ENCODE assay signal across 11 mouse cellular contexts in the genomic region with DNA sequence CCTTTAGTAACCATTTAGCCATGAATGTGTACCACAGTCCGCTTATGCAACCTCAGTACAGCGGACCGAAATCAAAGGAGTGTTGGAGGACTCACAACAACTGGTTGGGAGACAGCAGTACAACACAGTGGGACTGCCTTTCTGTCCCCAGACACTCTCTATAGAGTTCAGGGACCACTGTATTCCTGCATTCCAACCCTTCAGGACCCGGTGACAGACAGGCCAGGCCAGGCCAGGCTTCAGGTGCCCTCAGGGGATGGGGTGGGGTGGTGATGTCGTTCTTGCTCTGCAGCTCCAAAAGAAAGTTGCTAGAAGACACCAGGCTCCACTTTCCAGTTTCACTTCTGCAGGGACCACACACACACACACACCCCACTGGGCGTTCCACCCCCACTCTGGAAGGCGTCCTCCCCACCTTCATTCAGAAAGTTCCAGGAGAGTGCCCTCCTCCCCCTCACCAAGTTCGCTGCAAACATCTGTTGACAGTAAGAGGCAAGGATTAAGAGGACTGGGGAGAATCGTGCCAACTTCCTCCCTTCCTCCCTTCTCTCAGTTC. TPM values are rescaled to one million over a fixed set of nuclear protein-coding genes. Genes with fewer than 3 reads are reported as not detected.
DNase-seq lines count a peak whose midpoint lies in the region; ATAC-seq and TF ChIP-seq lines count a peak whose summit lies in the region.
"Had no signal": no experiment of that assay in that cellular context is flagged by ENCODE, and none has a peak within 500 bp of the region (broad histone marks: within the 10 kb centered on the region; RNA-seq: fewer than 3 reads in every experiment).

No protein-coding gene starts in this region.

- no peak overlapping the region for H3K9ac ChIP-seq in forebrain, embryonic 11.5 days (ENCODE audit: low read length)
- no peak overlapping the region for H3K9ac ChIP-seq in forebrain, embryonic 13.5 days
- H3K9ac ChIP-seq in liver, embryonic 14.5 days (replicated peaks): no peak overlapping the region
- no peak overlapping the region for H3K9ac ChIP-seq in liver, postnatal 0 days (replicated peaks)
- no peak overlapping the region for H3K9ac ChIP-seq in embryonic facial prominence, embryonic 12.5 days
- H3K9ac ChIP-seq: midbrain, embryonic 12.5 days had no signal

- no peaks in the 10 kb centered on the region for H3K27me3 ChIP-seq in forebrain, embryonic 11.5 days (ENCODE audit: control insufficient read depth, insufficient read depth, low read length)
- H3K27me3 ChIP-seq in forebrain, embryonic 13.5 days: no peaks in the 10 kb centered on the region
- no peaks in the 10 kb centered on the region for H3K27me3 ChIP-seq in liver, embryonic 14.5 days (ENCODE audit: control insufficient read depth, insufficient read depth, low read length)
- H3K27me3 ChIP-seq in liver, postnatal 0 days (ENCODE audit: insufficient read depth, low read length): no peaks in the 10 kb centered on the region
- H3K27me3 ChIP-seq in embryonic facial prominence, embryonic 12.5 days: no peaks in the 10 kb centered on the region
- H3K27me3 ChIP-seq: midbrain, embryonic 12.5 days had no signal

- no peak for DNase-seq in forebrain, embryonic 11.5 days (ENCODE audit: low spot score)
- no peak for DNase-seq in liver, embryonic 14.5 days (ENCODE audit: low read depth in 3 of 3, low spot score in 3 of 3)
- no peak for DNase-seq in liver, postnatal 0 days
- DNase-seq in cerebellum, adult 9-11 months: no peak
- no peak for DNase-seq in cerebellum, postnatal 14 days
- DNase-seq: gastrocnemius, postnatal 10 days; kidney, postnatal 14 days had no signal

- 36% methylated on average over 9 of the region's 9 CpGs for WGBS in forebrain, embryonic 11.5 days
- 34% methylated on average over 9 of the region's 9 CpGs for WGBS in forebrain, embryonic 13.5 days
- WGBS in liver, embryonic 14.5 days (ENCODE audit: insufficient replicate concordance): 36% methylated on average over 9 of the region's 9 CpGs
- 37% methylated on average over 9 of the region's 9 CpGs for WGBS in liver, postnatal 0 days (ENCODE audit: insufficient replicate concordance)
- WGBS in embryonic facial prominence, embryonic 12.5 days: 25% methylated on average over 9 of the region's 9 CpGs

- H3K4me3 ChIP-seq in forebrain, embryonic 11.5 days (ENCODE audit: low read depth, low read length): no peak overlapping the region
- H3K4me3 ChIP-seq in forebrain, embryonic 13.5 days: no peak overlapping the region
- no peak overlapping the region for H3K4me3 ChIP-seq in liver, embryonic 14.5 days (ENCODE audit: insufficient read depth in 1 of 2, low read depth in 2 of 2, low read length in 2 of 2)
- H3K4me3 ChIP-seq in liver, postnatal 0 days (ENCODE audit: low read depth, low read length): no peak overlapping the region
- no peak overlapping the region for H3K4me3 ChIP-seq in embryonic facial prominence, embryonic 12.5 days
- H3K4me3 ChIP-seq: midbrain, embryonic 12.5 days had no signal

- peaks cover 6% of the 10 kb centered on the region; the same call in 1 of the 2 replicates for H3K4me1 ChIP-seq in forebrain, embryonic 11.5 days (replicated peaks; ENCODE audit: control insufficient read depth, insufficient read depth, low read length)
- H3K4me1 ChIP-seq in forebrain, embryonic 13.5 days: 0 out of 2 replicates have a peak, but pooled peaks cover 6% of the 10 kb centered on the region
- peaks cover 0 to 7% of the 10 kb centered on the region in 2 experiments; a peak in 1 of 4 replicates for H3K4me1 ChIP-seq in liver, embryonic 14.5 days (replicated peaks; ENCODE audit: control insufficient read depth in 2 of 2, insufficient read depth in 2 of 2, low read length in 1 of 2)
- peaks cover 5% of the 10 kb centered on the region; the same call in 1 of the 2 replicates for H3K4me1 ChIP-seq in liver, postnatal 0 days (ENCODE audit: insufficient read depth)
- peaks cover 14% of the 10 kb centered on the region for H3K4me1 ChIP-seq in embryonic facial prominence, embryonic 12.5 days

- TF ChIP-seq CTCF in liver, embryonic 14.5 days (IDR thresholded peaks at IDR 0.05; ENCODE audit: low read depth): no peak
- TF ChIP-seq CTCF in liver, postnatal 0 days (IDR thresholded peaks at IDR 0.05; ENCODE audit: low read depth): no peak

- TF ChIP-seq EP300 in liver, embryonic 14.5 days (IDR thresholded peaks at IDR 0.05; ENCODE audit: low read depth): no peak
- no peak for TF ChIP-seq EP300 in liver, postnatal 0 days (IDR thresholded peaks at IDR 0.05; ENCODE audit: low read depth)

- H3K9me3 ChIP-seq in forebrain, embryonic 11.5 days (ENCODE audit: control insufficient read depth, low read length): no peaks in the 10 kb centered on the region
- H3K9me3 ChIP-seq in forebrain, embryonic 13.5 days (replicated peaks): no peaks in the 10 kb centered on the region
- no peaks in the 10 kb centered on the region for H3K9me3 ChIP-seq in liver, embryonic 14.5 days (ENCODE audit: control insufficient read depth, low read length)
- no peaks in the 10 kb centered on the region for H3K9me3 ChIP-seq in liver, postnatal 0 days (ENCODE audit: low read length)
- no peaks in the 10 kb centered on the region for H3K9me3 ChIP-seq in embryonic facial prominence, embryonic 12.5 days
- H3K9me3 ChIP-seq: midbrain, embryonic 12.5 days had no signal

- H3K4me2 ChIP-seq in forebrain, embryonic 11.5 days (ENCODE audit: low read depth, low read length, severe bottlenecking): no peak overlapping the region
- H3K4me2 ChIP-seq in forebrain, embryonic 13.5 days: no peak overlapping the region
- no peak overlapping the region for H3K4me2 ChIP-seq in liver, embryonic 14.5 days (ENCODE audit: low read depth)
- H3K4me2 ChIP-seq in liver, postnatal 0 days (ENCODE audit: low read depth, low read length): no peak overlapping the region
- peak overlapping the region; percentile 25 for H3K4me2 ChIP-seq in embryonic facial prominence, embryonic 12.5 days (replicated peaks)
- H3K4me2 ChIP-seq: midbrain, embryonic 12.5 days had no signal

- no peak overlapping the region for H3K27ac ChIP-seq in forebrain, embryonic 11.5 days (ENCODE audit: low read depth, low read length)
- H3K27ac ChIP-seq in forebrain, embryonic 13.5 days: no peak overlapping the region
- no peak overlapping the region for H3K27ac ChIP-seq in liver, embryonic 14.5 days
- no peak overlapping the region for H3K27ac ChIP-seq in liver, postnatal 0 days (ENCODE audit: low read depth)
- H3K27ac ChIP-seq in embryonic facial prominence, embryonic 12.5 days: peak overlapping the region; percentile 36; the same call in 1 of the 2 replicates
- H3K27ac ChIP-seq: midbrain, embryonic 12.5 days had no signal

- no peaks in the 10 kb centered on the region for H3K36me3 ChIP-seq in forebrain, embryonic 11.5 days (ENCODE audit: control insufficient read depth, insufficient read depth, low read length)
- no peaks in the 10 kb centered on the region for H3K36me3 ChIP-seq in forebrain, embryonic 13.5 days (ENCODE audit: poor library complexity, severe bottlenecking)
- no peaks in the 10 kb centered on the region for H3K36me3 ChIP-seq in liver, embryonic 14.5 days (replicated peaks; ENCODE audit: control insufficient read depth, insufficient read depth, low read depth)
- H3K36me3 ChIP-seq in liver, postnatal 0 days (replicated peaks; ENCODE audit: insufficient read depth, low read length): no peaks in the 10 kb centered on the region
- H3K36me3 ChIP-seq in embryonic facial prominence, embryonic 12.5 days: no peaks in the 10 kb centered on the region
- H3K36me3 ChIP-seq: midbrain, embryonic 12.5 days had no signal

- ATAC-seq in forebrain, embryonic 11.5 days (replicated peaks; ENCODE audit: low FRiP score): peak; percentile 42; the same call in 1 of the 2 replicates
- ATAC-seq in forebrain, embryonic 13.5 days: no peak
- ATAC-seq in liver, embryonic 14.5 days (ENCODE audit: insufficient read depth): 0 out of 2 replicates have a peak, but pooled peaks have one; percentile 24
- no peak for ATAC-seq in liver, postnatal 0 days
- peak; percentile 29; the same call in 1 of the 2 replicates for ATAC-seq in embryonic facial prominence, embryonic 12.5 days (ENCODE audit: insufficient number of reproducible peaks, insufficient read depth, low FRiP score, low TSS enrichment)
- ATAC-seq in megakaryocyte progenitor cell, adult 5-6 weeks (replicated peaks; ENCODE audit: poor library complexity): peak; percentile 72

RNA-seq across cellular contexts. Expression of gene Sinhcaf, which starts 25.2 kb away (rescaled TPM):
- polyA plus RNA-seq in forebrain, embryonic 11.5 days (2014; fragmentation: Nextera tagmentation; extraction: Ambion mirVana): 292 and 305 TPM in 2 replicates
- 187 and 207 TPM in 2 replicates for polyA plus RNA-seq in forebrain, embryonic 13.5 days (2015; fragmentation: Nextera tagmentation; extraction: Ambion mirVana)
- polyA plus RNA-seq in liver, embryonic 14.5 days (2012; rRNA removed): 5.1 and 7.5 TPM in 2 replicates
- 15.1 and 16.6 TPM in 2 replicates for polyA plus RNA-seq in liver, embryonic 14.5 days (2014; fragmentation: Nextera tagmentation; extraction: Ambion mirVana)
- polyA plus RNA-seq in liver, postnatal 0 days (2015; fragmentation: Nextera tagmentation; extraction: Ambion mirVana): 8.3 and 9.4 TPM in 2 replicates
- 143 and 147 TPM in 2 replicates for polyA plus RNA-seq in embryonic facial prominence, embryonic 12.5 days (2016; fragmentation: Nextera tagmentation; extraction: Ambion mirVana)
- 43.3 and 43.6 TPM in 2 replicates for total RNA-seq in megakaryocyte progenitor cell, adult 5-6 weeks (2015)
- 97.8 and 122 TPM in 2 replicates for total RNA-seq in megakaryocyte progenitor cell, adult 5-6 weeks (2017)

Comparison
In these comparisons a context has a peak if more than half of its experiments do, and no peak if none do; other contexts are left out.
1. ATAC-seq: peak in forebrain, embryonic 11.5 days (single experiment), liver, embryonic 14.5 days (single experiment), embryonic facial prominence, embryonic 12.5 days (single experiment) and megakaryocyte progenitor cell, adult 5-6 weeks (single experiment); none in forebrain, embryonic 13.5 days (single experiment) and liver, postnatal 0 days (single experiment).